Mouse (Mus musculus): Measurements from ENCODE around the gene Gmeb1.

- TF ChIP-seq CTCF (conservative IDR thresholded peaks at IDR 0.05 in 1 of 2, IDR thresholded peaks at IDR 0.05 in 1 of 2; ENCODE audit: low read depth in 2 of 2, low read length in 2 of 2) (no peak), MAFK (IDR thresholded peaks at IDR 0.05; ENCODE audit: insufficient replicate concordance, low read length) (no peak), ZMIZ1 (IDR thresholded peaks at IDR 0.05; ENCODE audit: low read depth, low read length) (no peak), POLR2A (IDR thresholded peaks at IDR 0.05; ENCODE audit: low read depth, low read length) (no peak), TCF12 (IDR thresholded peaks at IDR 0.05; ENCODE audit: low read depth, low read length) (no peak)
Observed at GRCm38 (mm10) chr4:132275949-132276348, 14.5 kb upstream of the Gmeb1 start.

All from CH12.LX (cell line).